Mouse (Mus musculus): ENCODE measurements around the gene Rhox6. TPM values are rescaled to one million over a fixed set of nuclear protein-coding genes. Genes with fewer than 3 reads are reported as not detected.
"Not testable (repeated sequence)": the region's sequence is repeated elsewhere in the genome, so short reads cannot be mapped to it uniquely, and the experiment has no call there.

The Rhox6 gene
- total RNA-seq (2014; rRNA removed), result not detected in 2 replicates
- not detected in 2 replicates for polyA plus RNA-seq (2015; fragmentation: Nextera tagmentation; extraction: Ambion mirVana)

DNA sequence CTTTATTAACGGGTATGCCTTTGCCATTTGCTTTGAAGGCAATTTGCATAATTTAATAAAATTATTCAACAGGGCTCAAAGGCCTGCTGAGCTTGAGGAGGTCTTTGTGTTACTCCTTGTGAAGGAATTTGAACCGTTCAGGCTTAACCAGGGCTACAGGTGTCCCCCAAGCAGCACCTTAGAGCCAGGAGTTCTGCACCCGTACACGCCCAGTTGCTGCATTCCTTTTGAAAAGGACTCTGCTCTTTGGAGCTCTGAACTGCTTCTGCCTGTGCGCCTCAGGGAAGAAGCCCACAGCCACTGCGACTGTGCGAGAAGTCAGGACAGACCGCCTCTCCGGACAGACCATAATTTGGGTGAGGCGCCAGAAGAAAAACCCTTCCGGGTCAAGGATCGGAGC is at the start of gene Rhox6:
Gene Rhox6 (plus strand): TSS at position 301 of the 400 bp plus-strand sequence.
- not testable (repeated sequence) for H3K27me3 ChIP-seq (ENCODE audit: insufficient read depth, low read length); H3K27ac ChIP-seq; H3K9me3 ChIP-seq (ENCODE audit: low read length); H3K9ac ChIP-seq (replicated peaks; ENCODE audit: low read length); H3K4me3 ChIP-seq (ENCODE audit: low read length); ATAC-seq; H3K4me1 ChIP-seq (ENCODE audit: insufficient read depth, low read length); H3K4me2 ChIP-seq (ENCODE audit: low read depth, low read length); H3K36me3 ChIP-seq (ENCODE audit: insufficient read depth, low read length); DNase-seq (ENCODE audit: low spot score)
- 85% methylated on average over 4 of the region's 12 CpGs for WGBS

DNA sequence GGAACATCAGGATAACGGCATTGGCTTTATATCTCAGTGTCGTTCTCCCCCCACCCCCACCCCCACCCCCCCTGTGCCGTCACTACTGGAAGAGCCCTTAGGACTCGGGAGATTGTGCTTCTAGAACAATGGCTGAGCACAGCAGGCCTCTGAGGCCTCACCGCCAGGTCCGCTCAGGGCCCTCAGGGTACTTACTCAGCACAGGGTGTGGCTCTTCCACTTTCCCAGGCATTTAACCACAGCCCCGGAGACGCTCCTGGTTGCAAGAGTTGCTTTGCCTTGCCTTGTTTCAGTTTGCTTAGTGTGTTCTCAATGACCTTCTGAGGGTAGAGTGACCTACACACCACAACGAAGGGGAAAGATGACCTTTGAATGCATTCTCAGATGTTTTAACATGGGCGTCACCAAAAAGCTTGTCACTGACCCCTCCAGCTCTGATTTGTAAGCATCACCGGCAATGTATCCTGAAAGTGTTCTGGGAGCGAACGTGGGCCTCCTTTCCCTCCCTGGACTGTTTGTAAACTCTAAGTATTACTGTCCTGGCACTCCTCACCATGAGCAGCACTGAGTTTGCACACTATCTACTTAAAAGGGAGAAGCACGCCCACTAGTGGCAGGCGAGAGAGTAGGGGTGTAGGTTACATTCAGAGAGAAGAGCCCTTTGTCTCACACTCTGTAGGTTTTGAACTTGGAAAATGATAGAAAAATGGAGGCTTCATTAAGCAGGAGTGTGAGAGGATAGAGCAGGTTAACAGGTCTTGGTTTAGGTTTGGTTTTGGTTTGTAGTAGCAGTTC is 19.2 kb upstream of the Rhox6 start:
- Histone ChIP-seq H3K4me2 (ENCODE audit: low read depth, low read length) (no peak overlapping the region), H3K4me1 (ENCODE audit: insufficient read depth, low read length) (no peaks in the 10 kb centered on the region), H3K27me3 (ENCODE audit: insufficient read depth, low read length) (no peaks in the 10 kb centered on the region), H3K36me3 (ENCODE audit: insufficient read depth, low read length) (no peaks in the 10 kb centered on the region), H3K27ac (no peak overlapping the region), H3K9ac (replicated peaks; ENCODE audit: low read length) (no peak overlapping the region), H3K4me3 (ENCODE audit: low read length) (no peak overlapping the region), H3K9me3 (ENCODE audit: low read length) (no peaks in the 10 kb centered on the region)
- DNase-seq (ENCODE audit: low spot score) (no peak), ATAC-seq (no peak)
- 81% methylated on average over 15 of the region's 15 CpGs for WGBS
- TF ChIP-seq CTCF (IDR thresholded peaks at IDR 0.05; ENCODE audit: low read depth), result no peak

DNA sequence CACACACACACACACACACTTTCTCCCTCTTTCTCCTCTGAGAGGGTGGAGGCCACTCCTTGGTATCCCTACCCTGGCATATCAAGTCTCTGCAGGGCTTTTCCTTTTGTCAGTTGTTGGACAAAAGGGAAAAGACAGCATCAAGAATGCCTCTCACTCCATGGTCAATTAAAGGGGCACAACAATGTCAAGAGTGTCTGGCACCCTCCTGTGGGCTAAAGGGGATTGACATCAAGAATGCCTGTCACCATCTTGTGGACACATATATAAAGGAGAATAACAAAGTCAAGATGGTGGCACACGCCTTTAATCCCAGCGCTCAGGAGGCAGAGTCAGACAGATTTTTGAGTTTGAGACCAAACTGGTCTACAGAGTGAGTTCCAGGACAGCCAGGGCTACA is 17.3 kb upstream of the Rhox6 start:
- H3K9me3 ChIP-seq (ENCODE audit: low read length), result no peaks in the 10 kb centered on the region
- no peak for ATAC-seq
- WGBS, result 74% methylated on average over 2 of the region's 2 CpGs

DNA sequence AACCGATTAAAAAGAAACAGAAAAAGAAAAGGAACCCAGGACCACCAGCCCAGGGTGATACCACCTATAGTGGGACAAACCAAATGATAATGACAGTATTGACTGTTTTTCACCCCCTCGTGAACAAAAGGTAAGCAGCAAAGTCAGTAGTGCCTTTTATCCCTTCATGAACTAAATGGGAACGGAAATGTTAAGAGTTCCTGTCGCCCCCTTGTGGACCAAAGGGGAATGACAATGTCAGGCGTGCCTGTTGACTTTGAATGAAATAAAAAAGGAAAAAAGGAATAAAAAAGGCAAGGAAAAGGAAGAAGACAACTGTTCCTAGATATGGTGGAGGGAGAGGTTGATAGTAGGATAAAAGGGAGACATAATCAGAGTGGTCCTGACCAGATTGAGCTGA is 15.5 kb upstream of the Rhox6 start:
- peak; percentile 69 for TF ChIP-seq CTCF (IDR thresholded peaks at IDR 0.05; ENCODE audit: low read depth)
- Histone ChIP-seq H3K4me3 (ENCODE audit: low read length) (no peak overlapping the region), H3K4me1 (ENCODE audit: insufficient read depth, low read length) (no peaks in the 10 kb centered on the region), H3K9ac (replicated peaks; ENCODE audit: low read length) (no peak overlapping the region), H3K36me3 (ENCODE audit: insufficient read depth, low read length) (no peaks in the 10 kb centered on the region), H3K4me2 (ENCODE audit: low read depth, low read length) (no peak overlapping the region), H3K27ac (no peak overlapping the region), H3K27me3 (ENCODE audit: insufficient read depth, low read length) (no peaks in the 10 kb centered on the region), H3K9me3 (ENCODE audit: low read length) (no peaks in the 10 kb centered on the region)
- no peak for ATAC-seq
- peak; percentile 19 for DNase-seq (ENCODE audit: low spot score)
- WGBS, result 32% methylated on average over 5 of the region's 5 CpGs

More for the DNA sequence above, 17.3 kb upstream of the Rhox6 start:
- H3K36me3 ChIP-seq (ENCODE audit: insufficient read depth, low read length), result no peaks in the 10 kb centered on the region
- H3K4me3 ChIP-seq (ENCODE audit: low read length), result no peak overlapping the region
- H3K4me1 ChIP-seq (ENCODE audit: insufficient read depth, low read length), result no peaks in the 10 kb centered on the region
- no peak for TF ChIP-seq CTCF (IDR thresholded peaks at IDR 0.05; ENCODE audit: low read depth)
- no peak overlapping the region for H3K9ac ChIP-seq (replicated peaks; ENCODE audit: low read length)
- H3K27me3 ChIP-seq (ENCODE audit: insufficient read depth, low read length), result no peaks in the 10 kb centered on the region
- no peak overlapping the region for H3K27ac ChIP-seq
- no peak overlapping the region for H3K4me2 ChIP-seq (ENCODE audit: low read depth, low read length)
- no peak for DNase-seq (ENCODE audit: low spot score)

DNA sequence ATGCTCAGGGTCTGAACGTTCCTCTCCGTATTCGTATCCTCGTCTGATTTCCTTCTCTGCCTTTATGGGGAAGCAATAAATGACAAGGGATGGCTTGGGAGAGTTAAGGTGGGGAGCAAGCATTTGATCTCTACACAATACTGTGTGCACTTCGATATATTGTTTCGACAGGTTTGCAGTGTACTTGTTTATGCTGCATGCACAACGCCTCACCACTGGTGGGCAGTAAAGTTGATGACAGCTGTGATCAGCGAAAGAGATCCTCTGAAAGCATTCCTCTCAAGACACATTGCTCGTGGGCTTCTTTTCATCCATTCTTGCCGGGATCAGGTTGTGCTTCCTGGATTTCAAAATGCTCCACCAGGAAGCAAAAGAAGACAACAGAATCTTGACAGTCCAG is 11.0 kb upstream of the Rhox6 start:
- peak; percentile 40 for DNase-seq (ENCODE audit: low spot score)
- Histone ChIP-seq H3K9me3 (ENCODE audit: low read length) (no peaks in the 10 kb centered on the region), H3K27ac (no peak overlapping the region), H3K4me1 (ENCODE audit: insufficient read depth, low read length) (no peaks in the 10 kb centered on the region), H3K36me3 (ENCODE audit: insufficient read depth, low read length) (no peaks in the 10 kb centered on the region), H3K27me3 (ENCODE audit: insufficient read depth, low read length) (no peaks in the 10 kb centered on the region), H3K9ac (replicated peaks; ENCODE audit: low read length) (no peak overlapping the region), H3K4me2 (ENCODE audit: low read depth, low read length) (no peak overlapping the region), H3K4me3 (ENCODE audit: low read length) (no peak overlapping the region)
- ATAC-seq, result peak; percentile 58; the same call in 1 of the 2 replicates
- peak; percentile 52; the same call in 1 of the 2 replicates for TF ChIP-seq CTCF (IDR thresholded peaks at IDR 0.05; ENCODE audit: low read depth)
- WGBS, result 70% methylated on average over 10 of the region's 10 CpGs

DNA sequence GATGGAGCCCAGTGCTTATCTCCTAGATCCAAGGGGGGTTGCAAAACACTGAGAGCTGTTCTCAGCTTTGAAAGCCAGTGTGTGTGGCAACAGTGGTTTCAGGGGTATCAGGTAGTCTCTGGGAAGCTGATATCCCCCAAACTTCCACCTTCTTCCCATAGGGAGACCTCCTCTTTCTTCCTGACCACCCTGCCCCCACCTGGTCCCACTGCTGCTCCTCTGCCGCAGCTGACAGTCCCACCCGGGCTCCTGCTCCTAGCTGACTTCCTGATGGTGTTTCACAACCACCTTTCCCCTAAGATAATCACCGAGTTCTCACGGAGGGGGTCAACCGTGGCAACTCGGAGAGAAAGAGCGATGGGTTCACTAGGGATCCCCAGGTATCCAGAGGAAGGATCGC is 4.7 kb downstream of the Rhox6 start, which contains the start of gene Rhox7a:
Gene Rhox7a (plus strand): TSS at position 301 of the 400 bp plus-strand sequence.
- H3K9ac ChIP-seq (replicated peaks; ENCODE audit: low read length); H3K4me2 ChIP-seq (ENCODE audit: low read depth, low read length); H3K4me3 ChIP-seq (ENCODE audit: low read length); H3K27me3 ChIP-seq (ENCODE audit: insufficient read depth, low read length); H3K4me1 ChIP-seq (ENCODE audit: insufficient read depth, low read length); ATAC-seq; H3K36me3 ChIP-seq (ENCODE audit: insufficient read depth, low read length); DNase-seq (ENCODE audit: low spot score); H3K9me3 ChIP-seq (ENCODE audit: low read length); H3K27ac ChIP-seq: not testable (repeated sequence)
- WGBS, result 81% methylated on average over 8 of the region's 8 CpGs

DNA sequence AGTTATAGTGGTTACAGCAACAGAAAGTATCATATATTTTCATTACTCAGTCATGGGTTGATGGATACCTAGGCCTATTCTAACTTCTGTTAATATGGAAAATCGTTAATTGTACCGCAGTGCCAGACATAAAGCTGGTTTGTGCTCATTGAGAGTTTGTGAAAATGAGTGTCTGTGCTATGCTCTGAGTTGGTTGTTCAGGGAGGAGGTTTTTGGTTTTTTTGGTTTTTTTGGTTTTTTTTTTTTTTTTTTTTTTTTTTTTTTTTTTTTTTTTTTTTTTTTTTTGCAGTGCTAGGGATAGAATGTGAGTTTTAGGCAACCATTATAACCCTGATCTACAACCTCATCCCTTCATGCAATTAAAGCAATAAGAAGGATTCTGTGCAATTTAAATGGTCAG is 44.9 kb downstream of the Rhox6 start:
- H3K27me3 ChIP-seq (ENCODE audit: insufficient read depth, low read length), result no peaks in the 10 kb centered on the region
- DNase-seq (ENCODE audit: low spot score) (no peak), ATAC-seq (no peak)
- no peak overlapping the region for H3K27ac ChIP-seq
- H3K4me3 ChIP-seq (ENCODE audit: low read length), result no peak overlapping the region
- no peak overlapping the region for H3K4me2 ChIP-seq (ENCODE audit: low read depth, low read length)
- no peak for TF ChIP-seq CTCF (IDR thresholded peaks at IDR 0.05; ENCODE audit: low read depth)
- WGBS, result 93% methylated on average over 2 of the region's 2 CpGs
- no peaks in the 10 kb centered on the region for H3K36me3 ChIP-seq (ENCODE audit: insufficient read depth, low read length)
- H3K9ac ChIP-seq (replicated peaks; ENCODE audit: low read length), result no peak overlapping the region
- no peaks in the 10 kb centered on the region for H3K4me1 ChIP-seq (ENCODE audit: insufficient read depth, low read length)
- no peaks in the 10 kb centered on the region for H3K9me3 ChIP-seq (ENCODE audit: low read length)

Measured in hindbrain, postnatal 0 days (tissue).